ENCODE assay signal across 34 mouse cellular contexts in the genomic region with DNA sequence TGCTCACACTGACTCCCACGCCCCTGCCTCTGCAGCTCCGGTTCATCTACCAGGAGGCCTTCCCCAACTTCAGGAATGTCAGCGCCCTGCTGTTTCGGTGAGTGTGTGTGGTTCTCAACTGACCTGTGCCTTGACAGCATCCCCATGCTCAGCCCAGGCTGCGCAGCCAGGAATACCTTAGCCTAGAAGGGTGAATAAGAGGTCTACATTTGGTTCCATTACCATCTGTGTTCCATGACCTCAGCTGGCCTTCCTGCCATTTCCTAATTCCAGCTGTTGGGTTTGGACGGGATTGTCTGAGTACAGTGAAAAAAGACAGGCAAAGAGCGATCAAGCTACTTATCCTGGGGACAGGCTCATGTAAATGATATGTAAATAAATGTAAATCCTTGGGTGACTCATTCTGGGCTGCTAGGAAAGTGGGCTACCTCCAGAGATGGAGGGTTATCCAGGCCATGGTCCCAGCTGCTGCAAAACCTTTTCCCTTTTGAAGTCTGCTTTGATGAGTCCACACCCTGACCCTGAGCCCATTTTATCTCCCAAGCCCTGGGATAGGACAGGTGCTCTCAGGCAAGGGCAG. TPM values are rescaled to one million over a fixed set of nuclear protein-coding genes. Genes with fewer than 3 reads are reported as not detected.
DNase-seq lines count a peak whose midpoint lies in the region; ATAC-seq and TF ChIP-seq lines count a peak whose summit lies in the region.
"Had no signal": no experiment of that assay in that cellular context is flagged by ENCODE, and none has a peak within 500 bp of the region (broad histone marks: within the 10 kb centered on the region; RNA-seq: fewer than 3 reads in every experiment).

No protein-coding gene starts in this region.

- in situ Hi-C loops in ES-E14 (cut with MboI; ENCODE audit: low sequenced_read_pairs in 2 of 2, unreplicated experiment in 2 of 2): no loop called here

- H3K4me1 ChIP-seq in kidney, embryonic 14.5 days (ENCODE audit: control insufficient read depth, insufficient read depth, low read length): peaks cover 11% of the 10 kb centered on the region; the same call in 1 of the 2 replicates
- H3K4me1 ChIP-seq in midbrain, embryonic 13.5 days (replicated peaks): peaks cover 10% of the 10 kb centered on the region
- peaks cover 14% of the 10 kb centered on the region for H3K4me1 ChIP-seq in midbrain, embryonic 10.5 days
- peaks cover 6 to 29% of the 10 kb centered on the region in 2 experiments; a peak in 3 of 4 replicates for H3K4me1 ChIP-seq in ES-E14 (ENCODE audit: control insufficient read depth in 2 of 2, insufficient read depth in 2 of 2, low read length in 2 of 2, poor library complexity in 1 of 2)
- 0 out of 2 replicates have a peak, but pooled peaks cover 2% of the 10 kb centered on the region for H3K4me1 ChIP-seq in forebrain, embryonic 11.5 days (replicated peaks; ENCODE audit: control insufficient read depth, insufficient read depth, low read length)
- H3K4me1 ChIP-seq: embryonic facial prominence, embryonic 13.5 days; forebrain, embryonic 13.5 days; limb, embryonic 13.5 days; neural tube, embryonic 13.5 days had no signal

- no peaks in the 10 kb centered on the region for H3K9me3 ChIP-seq in kidney, embryonic 14.5 days (ENCODE audit: control insufficient read depth, low read length)
- no peaks in the 10 kb centered on the region for H3K9me3 ChIP-seq in midbrain, embryonic 13.5 days
- H3K9me3 ChIP-seq in midbrain, embryonic 10.5 days (replicated peaks): no peaks in the 10 kb centered on the region
- no peaks in the 10 kb centered on the region for H3K9me3 ChIP-seq in ES-E14 (ENCODE audit: control insufficient read depth, insufficient read depth, low read depth, low read length)
- H3K9me3 ChIP-seq in forebrain, embryonic 11.5 days (ENCODE audit: control insufficient read depth, low read length): no peaks in the 10 kb centered on the region
- H3K9me3 ChIP-seq: embryonic facial prominence, embryonic 13.5 days; forebrain, embryonic 13.5 days; heart, embryonic 12.5 days; hindbrain, embryonic 13.5 days; kidney, embryonic 15.5 days; limb, embryonic 13.5 days; liver, embryonic 12.5 days; neural tube, embryonic 13.5 days had no signal

- 24% methylated on average over 7 of the region's 7 CpGs for WGBS in kidney, embryonic 14.5 days
- 31% methylated on average over 7 of the region's 7 CpGs for WGBS in midbrain, embryonic 13.5 days
- 38% methylated on average over 7 of the region's 7 CpGs for WGBS in midbrain, embryonic 10.5 days
- 35% methylated on average over 7 of the region's 7 CpGs for WGBS in forebrain, embryonic 11.5 days

- H3K36me3 ChIP-seq in kidney, embryonic 14.5 days (ENCODE audit: control insufficient read depth, insufficient read depth, low read length): no peaks in the 10 kb centered on the region
- no peaks in the 10 kb centered on the region for H3K36me3 ChIP-seq in midbrain, embryonic 13.5 days
- H3K36me3 ChIP-seq in midbrain, embryonic 10.5 days: no peaks in the 10 kb centered on the region
- no peaks in the 10 kb centered on the region for H3K36me3 ChIP-seq in ES-E14 (ENCODE audit: control insufficient read depth, insufficient read depth, low read length, poor library complexity, severe bottlenecking)
- no peaks in the 10 kb centered on the region for H3K36me3 ChIP-seq in forebrain, embryonic 11.5 days (ENCODE audit: control insufficient read depth, insufficient read depth, low read length)
- H3K36me3 ChIP-seq: heart, embryonic 12.5 days; hindbrain, embryonic 13.5 days; kidney, embryonic 15.5 days; limb, embryonic 13.5 days; liver, embryonic 12.5 days; neural tube, embryonic 13.5 days had no signal

- no peak for TF ChIP-seq POLR2A in brain, embryonic 14.5 days (IDR thresholded peaks at IDR 0.05; ENCODE audit: borderline replicate concordance, extremely low read depth, insufficient read depth, insufficient read length, poor library complexity, severe bottlenecking)

- H3K4me2 ChIP-seq in kidney, embryonic 14.5 days (replicated peaks; ENCODE audit: low read depth, low read length): no peak overlapping the region
- H3K4me2 ChIP-seq in midbrain, embryonic 13.5 days (replicated peaks): no peak overlapping the region
- H3K4me2 ChIP-seq in forebrain, embryonic 11.5 days (ENCODE audit: low read depth, low read length, severe bottlenecking): no peak overlapping the region
- H3K4me2 ChIP-seq: embryonic facial prominence, embryonic 13.5 days; forebrain, embryonic 13.5 days; heart, embryonic 12.5 days; hindbrain, embryonic 13.5 days; kidney, embryonic 15.5 days; limb, embryonic 13.5 days; liver, embryonic 12.5 days; neural tube, embryonic 13.5 days had no signal

- no peak overlapping the region for H3K27ac ChIP-seq in kidney, embryonic 14.5 days (ENCODE audit: low read depth, low read length)
- H3K27ac ChIP-seq in midbrain, embryonic 13.5 days: no peak overlapping the region; the same call in 1 of the 2 replicates
- no peak overlapping the region for H3K27ac ChIP-seq in midbrain, embryonic 10.5 days (replicated peaks)
- no peak overlapping the region for H3K27ac ChIP-seq in ES-E14 (ENCODE audit: insufficient read depth, low read depth, low read length, poor library complexity, severe bottlenecking)
- no peak overlapping the region for H3K27ac ChIP-seq in forebrain, embryonic 11.5 days (ENCODE audit: low read depth, low read length)
- H3K27ac ChIP-seq: embryonic facial prominence, embryonic 13.5 days; forebrain, embryonic 13.5 days; hindbrain, embryonic 13.5 days; kidney, embryonic 15.5 days; limb, embryonic 13.5 days; liver, embryonic 12.5 days; neural tube, embryonic 13.5 days had no signal

- 0 out of 2 replicates have a peak, but pooled peaks have one; percentile 24 for ATAC-seq in kidney, embryonic 14.5 days (ENCODE audit: low FRiP score, low TSS enrichment)
- peak; percentile 55 for ATAC-seq in midbrain, embryonic 13.5 days
- ATAC-seq in forebrain, embryonic 11.5 days (replicated peaks; ENCODE audit: low FRiP score): no peak
- ATAC-seq: forebrain, embryonic 13.5 days; liver, embryonic 12.5 days had no signal

- no peak overlapping the region for H3K9ac ChIP-seq in kidney, embryonic 14.5 days (ENCODE audit: low read depth, low read length)
- H3K9ac ChIP-seq in midbrain, embryonic 13.5 days (replicated peaks): no peak overlapping the region
- H3K9ac ChIP-seq in ES-E14 (ENCODE audit: insufficient read depth, low read depth, low read length, poor library complexity, severe bottlenecking): no peak overlapping the region
- no peak overlapping the region for H3K9ac ChIP-seq in forebrain, embryonic 11.5 days (ENCODE audit: low read length)
- H3K9ac ChIP-seq: embryonic facial prominence, embryonic 13.5 days; forebrain, embryonic 13.5 days; heart, embryonic 12.5 days; hindbrain, embryonic 13.5 days; kidney, embryonic 15.5 days; limb, embryonic 13.5 days; liver, embryonic 12.5 days; neural tube, embryonic 13.5 days had no signal

- H3K4me3 ChIP-seq in kidney, embryonic 14.5 days (ENCODE audit: low read length): no peak overlapping the region
- no peak overlapping the region for H3K4me3 ChIP-seq in midbrain, embryonic 13.5 days (replicated peaks)
- no peak overlapping the region for H3K4me3 ChIP-seq in midbrain, embryonic 10.5 days
- no peak overlapping the region for H3K4me3 ChIP-seq in ES-E14 (ENCODE audit: insufficient read depth in 1 of 2, low read depth in 1 of 2, low read length in 2 of 2, poor library complexity in 1 of 2, severe bottlenecking in 1 of 2)
- no peak overlapping the region for H3K4me3 ChIP-seq in forebrain, embryonic 11.5 days (ENCODE audit: low read depth, low read length)
- H3K4me3 ChIP-seq: embryonic facial prominence, embryonic 13.5 days; erythroblast, embryonic 14.5 days; forebrain, embryonic 13.5 days; heart, embryonic 12.5 days; hindbrain, embryonic 13.5 days; kidney, embryonic 15.5 days; limb, embryonic 13.5 days; liver, embryonic 12.5 days; myocyte; neural tube, embryonic 13.5 days had no signal

- DNase-seq in kidney, adult 11 months: no peak
- DNase-seq in midbrain, embryonic 10.5 days (ENCODE audit: low spot score): no peak
- peak; percentile 31 for DNase-seq in ES-E14 (ENCODE audit: low read depth, low spot score)
- peak; percentile 31 for DNase-seq in brain, embryonic 14.5 days (ENCODE audit: low read depth)
- no peak for DNase-seq in forebrain, embryonic 11.5 days (ENCODE audit: low spot score)
- DNase-seq: adrenal gland, adult 8-10 months; cerebellum, adult 2 months; cerebellum, postnatal 36 days; embryo, embryonic 11 days; lung, adult 18-20 months; retina, postnatal 1 day; right cerebral cortex, postnatal 25 days; spleen, adult 18-20 months; thymus, postnatal 14 days had no signal

- no peak for TF ChIP-seq CTCF in brain, embryonic 14.5 days (IDR thresholded peaks at IDR 0.05; ENCODE audit: borderline replicate concordance, extremely low read depth, insufficient read depth, insufficient read length)

- H3K27me3 ChIP-seq in kidney, embryonic 14.5 days (ENCODE audit: control insufficient read depth, insufficient read depth, low read length): no peaks in the 10 kb centered on the region
- no peaks in the 10 kb centered on the region for H3K27me3 ChIP-seq in midbrain, embryonic 13.5 days
- no peaks in the 10 kb centered on the region for H3K27me3 ChIP-seq in midbrain, embryonic 10.5 days (ENCODE audit: low read depth, poor library complexity, severe bottlenecking)
- no peaks in the 10 kb centered on the region for H3K27me3 ChIP-seq in forebrain, embryonic 11.5 days (ENCODE audit: control insufficient read depth, insufficient read depth, low read length)
- H3K27me3 ChIP-seq: embryonic facial prominence, embryonic 13.5 days; forebrain, embryonic 13.5 days; hindbrain, embryonic 13.5 days; kidney, embryonic 15.5 days; limb, embryonic 13.5 days; neural tube, embryonic 13.5 days had no signal

TF ChIP-seq in ES-E14, 5 proteins besides CTCF, POLR2A, EP300 and RAD21 (continues in another document):
- TF ChIP-seq HCFC1 (IDR thresholded peaks at IDR 0.05; ENCODE audit: borderline replicate concordance, insufficient read depth, low read length) (no peak), ZC3H11A (IDR thresholded peaks at IDR 0.05; ENCODE audit: borderline replicate concordance, low read depth, low read length) (no peak)

RNA-seq across cellular contexts. Expression of a gene that starts 7.8 kb away (rescaled TPM):
- polyA plus RNA-seq in kidney, embryonic 14.5 days (2014; fragmentation: Nextera tagmentation; extraction: Ambion mirVana): not detected in 2 replicates
- not detected in 2 replicates for polyA plus RNA-seq in midbrain, embryonic 13.5 days (2015; fragmentation: Nextera tagmentation; extraction: Ambion mirVana)
- not detected in 2 replicates for polyA plus RNA-seq in midbrain, embryonic 10.5 days (2016; fragmentation: Nextera tagmentation; extraction: Ambion mirVana)
- not detected in 2 replicates for total RNA-seq in ES-E14 (2012; rRNA removed)
- polyA plus RNA-seq in brain, embryonic 14.5 days (2012; rRNA removed): not detected in 2 replicates
- polyA plus RNA-seq in forebrain, embryonic 11.5 days (2014; fragmentation: Nextera tagmentation; extraction: Ambion mirVana): 0.09 TPM in 1 of 2 replicates, not detected in the other
- total RNA-seq: adrenal gland, adult 8-10 months; gastrocnemius, adult 8-10 months; heart, postnatal 25 days; left cerebral cortex, adult 18-20 months; left cerebral cortex, postnatal 25 days; megakaryocyte-erythroid progenitor cell, adult 5-6 weeks had no signal
- polyA plus RNA-seq: C2C12; cerebellum, adult 2 months; embryonic facial prominence, embryonic 13.5 days; erythroblast, embryonic 14.5 days; forebrain, embryonic 13.5 days; frontal cortex, adult 2 months; gonadal fat pad, adult 2 months; heart, embryonic 12.5 days; hindbrain, embryonic 13.5 days; kidney, embryonic 15.5 days; limb, embryonic 13.5 days; liver, embryonic 12.5 days; myocyte; neural tube, embryonic 13.5 days had no signal

RNA-seq across cellular contexts. Expression of a gene that starts 18.2 kb away (rescaled TPM):
- 21.5 and 27.8 TPM in 2 replicates for polyA plus RNA-seq in kidney, embryonic 14.5 days (2014; fragmentation: Nextera tagmentation; extraction: Ambion mirVana)
- polyA plus RNA-seq in midbrain, embryonic 13.5 days (2015; fragmentation: Nextera tagmentation; extraction: Ambion mirVana): 4.4 and 5.6 TPM in 2 replicates
- 11.8 TPM in 2 replicates for polyA plus RNA-seq in midbrain, embryonic 10.5 days (2016; fragmentation: Nextera tagmentation; extraction: Ambion mirVana)
- total RNA-seq in ES-E14 (2012; rRNA removed): 21.8 and 35.6 TPM in 2 replicates
- 2.0 and 3.5 TPM in 2 replicates for polyA plus RNA-seq in brain, embryonic 14.5 days (2012; rRNA removed)
- 12.5 TPM in 2 replicates for polyA plus RNA-seq in forebrain, embryonic 11.5 days (2014; fragmentation: Nextera tagmentation; extraction: Ambion mirVana)

Comparison
In these comparisons a context has a peak if more than half of its experiments do, and no peak if none do; other contexts are left out.
1. DNase-seq: peak in ES-E14 (single experiment) and brain, embryonic 14.5 days (single experiment); none in kidney, adult 11 months (single experiment), midbrain, embryonic 10.5 days (single experiment) and forebrain, embryonic 11.5 days (single experiment).